Mouse (Mus musculus) adrenal gland, adult 10 weeks (tissue): Measurements from ENCODE around the gene Slc19a1. TPM values are rescaled to one million over a fixed set of nuclear protein-coding genes. Genes with fewer than 3 reads are reported as not detected.

Experiments
- polyA plus RNA-seq: library from polyadenylated mRNA; stranded (reverse); fragments of 350-450 nt; fragmentation: Illumina TruSeq; extraction: RNeasy Lipid Tissue Mini Kit (QIAGEN cat#74804); gene quantifications from one replicate; pipeline ENCODE4 v1.2.3, GENCODE M21; 2014; ENCODE audit warnings: low read depth, low replicate concordance

Gene Slc19a1
- polyA plus RNA-seq, result 0.70 TPM

GRCm38 (mm10) chr10:77031768-77032375 lies at the start of gene Slc19a1:
Gene Slc19a1 (plus strand): TSS chr10:77032241.

Other genes starting within 250 kb of the Slc19a1 start
- gene Pcbp3, start 70.4 kb upstream of the Slc19a1 start, polyA plus RNA-seq, result 10.1 TPM
- gene Col18a1, start 134.3 kb downstream of the Slc19a1 start, polyA plus RNA-seq, result 5.2 TPM
- 4.4 TPM for gene Pofut2, start 227.0 kb downstream of the Slc19a1 start, polyA plus RNA-seq